Mouse (Mus musculus): ENCODE measurements around the gene Ar. TPM values are rescaled to one million over a fixed set of nuclear protein-coding genes. Genes with fewer than 3 reads are reported as not detected.

The Ar gene
- polyA plus RNA-seq, 1 experiment from 2014 or later = not detected

DNA sequence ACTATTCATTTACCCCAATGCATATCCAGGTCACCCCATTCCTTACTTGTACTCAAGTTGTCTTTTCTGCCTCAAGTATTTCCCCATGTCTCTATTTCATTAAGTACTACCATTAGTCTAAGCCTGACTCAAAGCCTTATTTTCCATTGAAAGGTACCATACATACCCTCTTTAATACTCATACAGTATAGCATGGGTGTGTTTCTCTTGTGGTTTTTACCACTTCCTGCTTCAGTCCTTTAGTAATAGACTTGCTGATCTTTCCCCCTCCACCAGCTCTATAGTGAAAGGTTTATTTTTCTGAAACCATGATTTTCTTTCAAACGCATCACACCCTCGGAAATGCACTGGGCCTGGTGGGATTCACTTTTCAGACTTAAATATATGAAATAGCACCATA lies 117.2 kb downstream of the Ar start:
- 61% methylated on average over 2 of the region's 2 CpGs for WGBS (ENCODE audit: insufficient replicate concordance)
- DNase-seq (no peak), ATAC-seq (ENCODE audit: low read depth) (no peak)
- Histone ChIP-seq H3K36me3 (no peaks in the 10 kb centered on the region), H3K9ac (no peak overlapping the region), H3K9me3 (replicated peaks) (no peaks in the 10 kb centered on the region), H3K4me1 (replicated peaks) (no peaks in the 10 kb centered on the region), H3K27ac (no peak overlapping the region), H3K4me2 (no peak overlapping the region), H3K27me3 (no peaks in the 10 kb centered on the region), H3K4me3 (replicated peaks) (no peak overlapping the region)

DNA sequence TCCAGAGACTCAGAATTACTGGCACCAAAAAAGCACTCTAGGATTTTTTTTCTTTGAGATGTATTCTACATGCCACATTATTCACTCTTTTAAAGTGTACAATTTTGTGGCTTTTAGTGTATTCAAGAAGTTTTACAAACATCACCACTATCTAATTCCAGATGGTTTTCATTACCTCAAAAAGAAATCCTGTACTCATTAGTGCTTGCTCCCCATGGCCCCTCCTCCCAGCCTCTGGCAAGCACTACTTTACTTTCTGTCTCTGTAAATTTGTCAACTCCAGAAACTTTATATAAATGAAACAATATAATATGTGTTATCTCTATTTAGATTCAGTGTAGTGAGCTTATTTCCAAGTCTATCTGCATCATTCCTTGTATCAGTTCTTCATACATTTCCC lies 122.8 kb downstream of the Ar start:
- H3K9ac ChIP-seq = no peak overlapping the region
- H3K4me2 ChIP-seq = no peak overlapping the region
- H3K4me3 ChIP-seq (replicated peaks) = no peak overlapping the region
- H3K4me1 ChIP-seq (replicated peaks) = no peaks in the 10 kb centered on the region
- no peak overlapping the region for H3K27ac ChIP-seq
- no peak for DNase-seq
- ATAC-seq (ENCODE audit: low read depth) = no peak
- H3K36me3 ChIP-seq = no peaks in the 10 kb centered on the region
- no peaks in the 10 kb centered on the region for H3K9me3 ChIP-seq (replicated peaks)
- no peaks in the 10 kb centered on the region for H3K27me3 ChIP-seq

DNA sequence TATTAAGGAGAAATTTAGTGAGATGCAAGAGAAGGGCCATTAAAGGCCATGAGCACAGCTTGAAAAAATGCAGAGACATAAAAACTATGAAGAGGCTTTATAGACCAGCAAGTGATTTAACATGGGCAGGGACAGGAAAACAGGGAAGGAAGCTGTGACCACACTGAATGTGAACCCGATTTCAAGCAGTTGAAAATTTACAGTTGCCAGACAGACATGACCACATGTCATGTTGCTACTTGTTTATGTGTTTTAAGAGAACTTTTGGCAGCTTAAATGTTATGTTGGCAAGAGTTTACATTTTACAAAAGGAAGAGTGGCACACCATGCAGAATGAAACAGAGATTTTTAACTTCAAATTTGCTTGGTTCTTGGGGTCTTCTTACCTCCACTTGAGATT lies 143.2 kb downstream of the Ar start:
- no peaks in the 10 kb centered on the region for H3K27me3 ChIP-seq
- H3K4me3 ChIP-seq (replicated peaks) = no peak overlapping the region
- no peak overlapping the region for H3K4me2 ChIP-seq
- no peaks in the 10 kb centered on the region for H3K9me3 ChIP-seq (replicated peaks)
- H3K27ac ChIP-seq = no peak overlapping the region
- DNase-seq (no peak), ATAC-seq (ENCODE audit: low read depth) (no peak)
- H3K36me3 ChIP-seq = no peaks in the 10 kb centered on the region
- no peak overlapping the region for H3K9ac ChIP-seq
- 9% methylated on average over 1 of the region's 1 CpGs for WGBS (ENCODE audit: insufficient replicate concordance)
- H3K4me1 ChIP-seq (replicated peaks) = no peaks in the 10 kb centered on the region

DNA sequence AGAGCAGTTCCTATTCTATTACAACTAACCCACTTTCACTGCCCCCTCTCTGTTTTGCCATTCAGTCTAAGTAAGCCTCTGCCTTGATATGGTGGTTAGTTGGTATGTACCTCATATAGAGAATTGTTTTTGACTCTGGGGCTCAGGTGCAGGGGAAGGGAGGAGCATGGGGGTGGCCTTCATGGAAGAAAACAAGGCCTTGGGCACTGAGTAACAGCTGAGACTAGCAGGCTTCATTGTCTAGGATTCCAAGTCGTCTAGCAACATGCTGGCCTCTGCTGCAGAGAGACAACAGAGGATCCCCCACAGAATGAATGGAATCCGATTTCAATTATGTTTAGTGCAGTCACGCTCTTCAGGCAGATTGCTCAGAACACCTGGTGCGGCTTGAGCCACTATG lies 152.1 kb downstream of the Ar start:
- Histone ChIP-seq H3K4me1 (replicated peaks) (no peaks in the 10 kb centered on the region), H3K4me2 (no peak overlapping the region)
- no peak for DNase-seq

DNA sequence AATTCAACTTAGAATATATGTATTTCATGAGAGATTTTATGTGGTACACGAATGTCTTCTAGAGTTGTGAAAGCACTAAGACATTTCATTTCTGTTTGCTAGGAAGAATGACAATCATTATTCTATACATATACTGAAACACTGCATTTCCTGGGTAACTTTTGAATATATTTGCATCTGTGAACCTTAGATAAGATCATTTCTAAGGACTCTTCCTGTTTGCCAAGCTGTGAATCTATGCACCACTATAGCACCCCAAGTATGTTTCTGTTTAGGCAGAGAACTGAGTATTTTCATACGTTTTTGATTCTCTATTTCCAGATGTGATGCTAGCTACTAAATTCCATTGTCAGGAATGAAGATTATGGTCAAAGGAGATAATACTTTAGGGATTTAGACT lies 153.4 kb downstream of the Ar start:
- ATAC-seq (ENCODE audit: low read depth) = no peak
- Histone ChIP-seq H3K4me3 (replicated peaks) (no peak overlapping the region), H3K36me3 (no peaks in the 10 kb centered on the region), H3K9me3 (replicated peaks) (no peaks in the 10 kb centered on the region), H3K4me1 (replicated peaks) (no peaks in the 10 kb centered on the region), H3K9ac (no peak overlapping the region), H3K27me3 (no peaks in the 10 kb centered on the region), H3K4me2 (no peak overlapping the region), H3K27ac (no peak overlapping the region)
- no peak for DNase-seq
- WGBS (ENCODE audit: insufficient replicate concordance) = 31% methylated on average over 2 of the region's 2 CpGs

More for the DNA sequence above, 152.1 kb downstream of the Ar start:
- no peaks in the 10 kb centered on the region for H3K27me3 ChIP-seq
- H3K9me3 ChIP-seq (replicated peaks) = no peaks in the 10 kb centered on the region
- H3K27ac ChIP-seq = no peak overlapping the region
- no peak for ATAC-seq (ENCODE audit: low read depth)
- no peaks in the 10 kb centered on the region for H3K36me3 ChIP-seq
- H3K4me3 ChIP-seq (replicated peaks) = no peak overlapping the region
- WGBS (ENCODE audit: insufficient replicate concordance) = 60% methylated on average over 4 of the region's 4 CpGs
- no peak overlapping the region for H3K9ac ChIP-seq

DNA sequence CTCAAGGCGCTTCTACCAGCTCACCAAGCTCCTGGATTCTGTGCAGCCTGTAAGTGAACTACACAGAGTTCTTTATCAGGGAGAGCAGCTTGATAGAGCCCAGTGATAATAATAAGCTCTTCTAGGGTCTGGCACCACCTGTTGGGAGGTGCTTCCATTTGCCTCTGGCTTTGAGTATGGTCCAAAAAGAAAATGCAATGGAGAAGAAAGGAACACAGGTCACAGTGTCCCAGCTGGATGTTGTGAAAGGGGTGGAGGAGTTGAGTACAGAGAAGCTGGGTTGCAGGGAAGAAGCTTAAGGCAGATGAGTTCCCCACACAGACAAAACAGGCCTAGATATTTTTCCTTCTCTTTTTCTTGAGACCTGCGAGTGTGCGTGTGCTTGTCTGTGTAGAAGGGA lies 167.4 kb downstream of the Ar start:
- H3K4me2 ChIP-seq = no peak overlapping the region
- H3K9ac ChIP-seq = no peak overlapping the region
- DNase-seq = no peak
- H3K4me1 ChIP-seq (replicated peaks) = no peaks in the 10 kb centered on the region
- no peak overlapping the region for H3K4me3 ChIP-seq (replicated peaks)
- ATAC-seq (ENCODE audit: low read depth) = no peak
- no peaks in the 10 kb centered on the region for H3K27me3 ChIP-seq
- no peaks in the 10 kb centered on the region for H3K9me3 ChIP-seq (replicated peaks)
- H3K36me3 ChIP-seq = no peaks in the 10 kb centered on the region
- no peak overlapping the region for H3K27ac ChIP-seq
- WGBS (ENCODE audit: insufficient replicate concordance) = 71% methylated on average over 2 of the region's 3 CpGs

DNA sequence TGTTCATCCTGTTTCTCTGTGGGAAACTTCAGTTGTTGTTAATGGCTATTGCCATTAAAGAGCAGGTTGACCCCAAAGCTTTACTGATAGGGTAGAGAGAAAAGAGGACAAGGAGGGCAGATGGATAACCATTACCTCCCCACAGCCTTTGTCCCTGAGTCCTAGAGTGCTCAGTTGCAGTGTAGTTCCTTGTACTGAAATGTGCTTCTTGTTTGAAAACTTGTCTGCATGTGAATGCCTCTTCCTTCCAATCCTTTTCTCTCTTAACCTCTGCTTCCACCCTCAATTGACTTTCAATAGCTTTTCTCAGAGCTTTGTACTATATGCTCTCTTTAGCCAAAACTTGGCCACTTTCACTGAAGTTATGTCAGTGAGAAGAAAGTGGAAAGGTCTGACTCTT lies 168.9 kb downstream of the Ar start:
- DNase-seq (no peak), ATAC-seq (ENCODE audit: low read depth) (no peak)
- Histone ChIP-seq H3K27ac (no peak overlapping the region), H3K4me2 (no peak overlapping the region), H3K9me3 (replicated peaks) (no peaks in the 10 kb centered on the region), H3K27me3 (no peaks in the 10 kb centered on the region), H3K36me3 (no peaks in the 10 kb centered on the region), H3K4me1 (replicated peaks) (no peaks in the 10 kb centered on the region), H3K9ac (no peak overlapping the region), H3K4me3 (replicated peaks) (no peak overlapping the region)

DNA sequence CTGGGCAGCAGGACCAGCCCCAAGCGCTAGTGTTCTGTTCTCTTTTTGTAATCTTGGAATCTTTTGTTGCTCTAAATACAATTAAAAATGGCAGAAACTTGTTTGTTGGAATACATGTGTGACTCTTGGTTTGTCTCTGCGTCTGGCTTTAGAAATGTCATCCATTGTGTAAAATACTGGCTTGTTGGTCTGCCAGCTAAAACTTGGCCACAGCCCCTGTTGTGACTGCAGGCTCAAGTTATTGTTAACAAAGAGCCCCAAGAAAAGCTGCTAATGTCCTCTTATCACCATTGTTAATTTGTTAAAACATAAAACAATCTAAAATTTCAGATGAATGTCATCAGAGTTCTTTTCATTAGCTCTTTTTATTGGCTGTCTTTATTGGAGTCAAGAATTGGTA lies 174.5 kb downstream of the Ar start:
- 71% methylated on average over 2 of the region's 2 CpGs for WGBS (ENCODE audit: insufficient replicate concordance)
- no peak overlapping the region for H3K4me3 ChIP-seq (replicated peaks)
- no peak for DNase-seq

DNA sequence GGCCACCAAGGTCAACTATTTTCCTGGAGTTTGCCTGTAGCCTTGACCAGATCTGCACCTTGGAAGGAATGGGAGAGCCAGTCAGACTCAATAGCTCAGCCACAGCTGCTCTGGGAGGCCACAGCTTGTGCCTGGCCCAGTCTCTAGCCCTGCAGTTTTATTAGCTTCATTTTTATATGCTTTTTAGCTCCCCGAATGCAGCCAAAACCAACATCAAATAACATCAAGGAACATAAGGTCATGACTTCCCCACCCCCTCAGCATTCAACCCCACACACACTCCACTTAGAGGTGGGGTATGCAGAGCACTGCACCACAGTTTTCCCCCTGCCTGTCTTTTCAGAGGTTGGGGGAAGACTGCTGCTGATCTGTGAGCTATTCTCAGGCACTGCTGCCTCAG lies 198.9 kb downstream of the Ar start:
- DNase-seq (no peak), ATAC-seq (ENCODE audit: low read depth) (no peak)
- no peak overlapping the region for H3K4me3 ChIP-seq (replicated peaks)
- H3K27ac ChIP-seq = no peak overlapping the region
- no peaks in the 10 kb centered on the region for H3K36me3 ChIP-seq
- no peaks in the 10 kb centered on the region for H3K27me3 ChIP-seq
- H3K9ac ChIP-seq = no peak overlapping the region
- no peak overlapping the region for H3K4me2 ChIP-seq
- no peaks in the 10 kb centered on the region for H3K9me3 ChIP-seq (replicated peaks)
- no peaks in the 10 kb centered on the region for H3K4me1 ChIP-seq (replicated peaks)
- 47% methylated on average over 1 of the region's 1 CpGs for WGBS (ENCODE audit: insufficient replicate concordance)

More for the DNA sequence above, 174.5 kb downstream of the Ar start:
- H3K27ac ChIP-seq = no peak overlapping the region
- H3K9ac ChIP-seq = no peak overlapping the region
- no peak for ATAC-seq (ENCODE audit: low read depth)
- H3K9me3 ChIP-seq (replicated peaks) = no peaks in the 10 kb centered on the region
- H3K36me3 ChIP-seq = no peaks in the 10 kb centered on the region
- no peak overlapping the region for H3K4me2 ChIP-seq
- H3K27me3 ChIP-seq = no peaks in the 10 kb centered on the region
- no peaks in the 10 kb centered on the region for H3K4me1 ChIP-seq (replicated peaks)

DNA sequence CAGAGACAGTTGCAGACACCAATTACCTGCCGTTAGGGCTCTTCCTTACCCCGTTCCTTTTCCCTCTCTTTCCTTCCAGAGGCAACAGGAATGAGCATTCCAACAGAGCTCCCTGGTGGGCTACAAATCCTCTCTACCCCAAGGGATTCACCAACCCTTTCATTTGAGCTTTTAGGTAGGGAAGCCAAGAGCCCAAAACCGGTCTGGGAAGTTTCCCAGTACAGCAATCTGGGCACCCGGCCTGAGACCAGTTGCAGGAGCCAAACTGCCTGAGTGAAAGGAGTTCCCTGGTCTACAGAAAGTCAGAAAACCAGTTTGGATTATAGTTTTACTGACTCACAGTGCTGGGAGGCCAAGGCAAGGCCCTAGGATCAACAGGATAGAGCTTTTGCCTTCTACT lies 199.5 kb downstream of the Ar start:
- H3K9me3 ChIP-seq (replicated peaks) = no peaks in the 10 kb centered on the region
- no peaks in the 10 kb centered on the region for H3K27me3 ChIP-seq
- no peaks in the 10 kb centered on the region for H3K4me1 ChIP-seq (replicated peaks)
- WGBS (ENCODE audit: insufficient replicate concordance) = 42% methylated on average over 4 of the region's 4 CpGs
- no peak overlapping the region for H3K9ac ChIP-seq
- no peaks in the 10 kb centered on the region for H3K36me3 ChIP-seq
- H3K4me2 ChIP-seq = no peak overlapping the region
- DNase-seq (no peak), ATAC-seq (ENCODE audit: low read depth) (no peak)
- no peak overlapping the region for H3K27ac ChIP-seq
- H3K4me3 ChIP-seq (replicated peaks) = no peak overlapping the region
